9 mouse cellular contexts compared by ENCODE assay signal in genomic region chr13:99842626-99843025, GRCm38 (mm10). TPM values are rescaled to one million over a fixed set of nuclear protein-coding genes. Genes with fewer than 3 reads are reported as not detected.
DNase-seq lines count a peak whose midpoint lies in the region; ATAC-seq and TF ChIP-seq lines count a peak whose summit lies in the region.
"Had no signal": no experiment of that assay in that cellular context is flagged by ENCODE, and none has a peak within 500 bp of the region (broad histone marks: within the 10 kb centered on the region; RNA-seq: fewer than 3 reads in every experiment).

No protein-coding gene starts in this region.

- H3K4me2 ChIP-seq in liver, postnatal 0 days (ENCODE audit: low read depth, low read length): no peak overlapping the region

- DNase-seq in adrenal gland, postnatal 14 days: peak; percentile 60
- DNase-seq in adrenal gland, adult 8-10 months: no peak
- peak; percentile 8 for DNase-seq in ovary, adult 18-20 months (ENCODE audit: low spot score)
- DNase-seq in ovary, postnatal 10 days (ENCODE audit: low spot score): no peak
- DNase-seq in frontal cortex, postnatal 36 days (ENCODE audit: low spot score in 2 of 2): peak; percentile 39 to 54
- DNase-seq in liver, postnatal 0 days: no peak
- DNase-seq in right cerebral cortex, adult 2 months (ENCODE audit: low spot score in 2 of 2): peak; percentile 61 to 66
- DNase-seq in spleen, adult 12 weeks (ENCODE audit: low spot score): no peak

- no peaks in the 10 kb centered on the region for H3K27me3 ChIP-seq in liver, postnatal 0 days (ENCODE audit: insufficient read depth, low read length)

- 18% methylated on average over 9 of the region's 9 CpGs for WGBS in liver, postnatal 0 days (ENCODE audit: insufficient replicate concordance)

- no peak overlapping the region for H3K9ac ChIP-seq in liver, postnatal 0 days (replicated peaks)

- TF ChIP-seq CTCF in liver, postnatal 0 days (IDR thresholded peaks at IDR 0.05; ENCODE audit: low read depth): peak; percentile 55

- TF ChIP-seq EP300 in liver, postnatal 0 days (IDR thresholded peaks at IDR 0.05; ENCODE audit: low read depth): no peak

- H3K9me3 ChIP-seq in liver, postnatal 0 days (ENCODE audit: low read length): no peaks in the 10 kb centered on the region
- H3K9me3 ChIP-seq: megakaryocyte, embryonic 14.5 days had no signal

- no peaks in the 10 kb centered on the region for H3K4me1 ChIP-seq in liver, postnatal 0 days (ENCODE audit: insufficient read depth)

- no peak overlapping the region for H3K27ac ChIP-seq in liver, postnatal 0 days (ENCODE audit: low read depth)

- H3K36me3 ChIP-seq in liver, postnatal 0 days (replicated peaks; ENCODE audit: insufficient read depth, low read length): no peaks in the 10 kb centered on the region

- H3K4me3 ChIP-seq in liver, postnatal 0 days (ENCODE audit: low read depth, low read length): no peak overlapping the region
- H3K4me3 ChIP-seq: megakaryocyte, embryonic 14.5 days had no signal

- ATAC-seq in liver, postnatal 0 days: no peak

RNA-seq across cellular contexts. Expression of gene Cartpt, which starts 58.3 kb away (rescaled TPM):
- 5.9 and 8.3 TPM in 2 replicates for total RNA-seq in adrenal gland, postnatal 14 days (2021)
- total RNA-seq in adrenal gland, adult 8-10 months (2022): 10 to 100 TPM in 2 of 4 experiments, 1 to 10 TPM in 2; 7.2 to 21.1 (median 11.5) TPM
- polyA plus RNA-seq in liver, postnatal 0 days (2015; fragmentation: Nextera tagmentation; extraction: Ambion mirVana): not detected in 2 replicates

Comparison
In these comparisons a context has a peak if more than half of its experiments do, and no peak if none do; other contexts are left out.
1. DNase-seq: peak in adrenal gland, postnatal 14 days (single experiment), ovary, adult 18-20 months (single experiment), frontal cortex, postnatal 36 days (2 of 2) and right cerebral cortex, adult 2 months (2 of 2); none in adrenal gland, adult 8-10 months (single experiment), ovary, postnatal 10 days (single experiment), liver, postnatal 0 days (single experiment) and spleen, adult 12 weeks (single experiment).